Mouse (Mus musculus) cerebellum, postnatal 14 days (tissue): ENCODE measurements at regions not wholly inside any gene's neighbourhood (a gene's known extent, or its start where the extent isn't known, plus 50 kb on each side); places are given as distances from the start of the nearest gene placed in this dataset.
A peak's percentile ranks its signal among the peaks of the same experiment; 100 is the strongest.
"Not testable (repeated sequence)": the region's sequence is repeated elsewhere in the genome, so short reads cannot be mapped to it uniquely, and the experiment has no call there.

Experiments
- DNase-seq, 2 experiments: peaks; one replicate each; pipeline ENCODE4 v3.0.0; 2021; ENCODE audit warnings: mixed read lengths in 2 of 2

DNA sequence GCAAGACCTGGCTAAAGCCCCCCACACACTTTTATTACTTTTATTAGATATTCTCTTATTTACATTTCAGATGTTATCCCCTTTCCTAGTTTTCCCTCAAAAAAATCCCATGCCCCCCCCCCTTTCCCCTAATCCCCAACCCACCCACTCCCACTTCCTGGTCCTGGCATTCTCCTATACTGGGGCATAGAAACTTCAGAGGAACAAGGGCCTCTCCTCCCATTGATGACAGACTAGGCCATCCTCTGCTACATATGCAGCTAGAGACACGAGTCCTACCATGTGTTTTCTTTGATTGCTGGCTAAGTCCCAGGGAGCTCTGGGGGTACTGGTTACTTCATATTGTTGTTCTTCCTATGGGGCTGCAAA lies 116.8 kb downstream of the Rfpl4b start:
- DNase-seq = not testable (repeated sequence)

DNA sequence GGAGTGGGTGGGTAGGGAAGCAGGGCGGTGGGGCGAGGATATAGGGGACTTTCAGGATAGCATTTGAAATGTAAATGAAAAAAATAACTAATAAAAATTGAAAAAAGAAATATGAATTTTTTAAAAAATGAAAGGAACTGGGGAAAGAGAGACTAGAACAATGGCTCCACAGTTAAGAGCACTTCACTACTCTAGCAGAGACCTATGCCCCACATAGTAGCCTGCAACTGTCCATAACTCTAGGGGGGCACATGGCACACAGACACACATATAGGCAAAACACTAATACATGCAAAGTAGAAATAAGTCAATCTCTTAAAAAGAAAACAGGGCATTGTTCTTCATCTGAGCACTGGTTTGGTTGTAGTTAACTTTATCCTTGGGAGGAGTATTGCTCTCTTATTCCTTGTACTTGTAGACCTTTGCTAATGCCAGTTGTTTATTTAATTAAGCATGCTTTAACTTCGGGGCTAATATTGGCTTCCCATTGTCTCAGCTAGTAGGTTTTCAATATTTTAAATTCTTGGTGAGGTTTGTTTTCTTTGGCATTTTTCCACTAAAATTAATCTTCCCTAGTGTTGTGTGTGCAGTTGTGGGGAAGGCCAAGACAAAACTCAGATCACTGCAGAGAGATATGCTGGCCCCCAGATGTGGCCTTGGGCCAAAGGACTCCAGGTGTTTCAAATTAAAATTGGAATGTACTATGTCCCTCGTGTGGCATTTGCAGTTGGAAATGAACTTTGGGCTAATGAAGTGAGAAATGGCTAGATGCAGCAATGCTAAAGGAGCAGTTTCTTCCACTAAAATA lies 117.4 kb downstream of the Rfpl4b start:
- DNase-seq = no peak

DNA sequence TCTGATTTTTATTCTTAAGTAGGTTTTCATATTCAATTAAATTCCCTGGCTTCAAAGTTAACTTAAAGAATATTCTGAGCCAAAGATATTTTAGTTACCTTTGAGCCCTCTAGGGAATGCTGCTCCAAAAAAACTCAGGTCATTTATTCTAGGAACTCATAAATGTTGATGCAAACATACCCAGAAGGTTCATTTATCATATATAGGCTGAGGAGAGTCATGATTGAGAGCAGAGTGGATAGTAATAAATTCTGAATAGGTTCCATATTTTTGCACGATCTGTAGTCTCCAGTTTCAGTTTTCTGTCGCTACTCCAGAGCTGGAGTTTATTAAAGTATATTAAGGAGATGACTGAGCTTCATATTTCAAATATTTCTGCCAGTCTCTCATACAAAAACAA lies 144.1 kb downstream of the Rfpl4b start:
- no peak for DNase-seq

DNA sequence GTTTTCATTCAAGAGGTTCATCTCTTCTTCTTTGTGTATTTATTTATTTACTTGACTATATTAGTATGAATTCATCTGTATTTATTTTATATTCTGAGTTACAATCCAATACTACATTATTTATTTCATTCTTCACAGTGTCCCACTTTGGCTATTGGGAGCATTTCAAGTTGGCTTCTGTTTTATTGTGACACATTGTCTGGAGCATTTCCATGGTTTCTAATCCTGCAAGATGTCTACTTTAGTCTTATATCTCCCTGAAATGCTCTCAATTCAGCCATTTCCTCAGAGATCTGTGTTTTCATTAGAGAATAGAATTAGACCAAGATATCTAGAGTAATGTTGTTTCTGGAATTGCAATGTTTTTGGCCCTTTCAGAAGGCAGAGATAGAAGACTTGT lies 153.0 kb downstream of the Rfpl4b start:
- peak; percentile 46 to 83 for DNase-seq

DNA sequence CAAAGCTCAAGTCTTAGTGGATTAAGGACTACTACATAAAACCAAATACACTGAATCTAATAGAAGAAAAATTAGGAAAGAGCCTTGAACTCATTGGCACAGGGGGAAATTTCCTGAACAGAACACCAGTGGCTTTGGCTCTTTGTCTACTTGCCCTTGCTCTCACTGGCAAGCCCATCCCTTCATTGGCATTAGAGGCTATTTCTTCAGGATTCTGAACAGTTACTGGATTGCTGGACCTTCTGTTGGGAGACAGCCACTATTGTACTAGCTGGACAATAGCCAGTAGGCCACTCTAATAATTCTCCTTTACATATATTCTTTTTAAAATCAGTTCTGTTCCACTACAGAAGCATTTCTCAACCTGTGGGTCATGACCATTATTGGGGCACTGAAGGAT lies 153.7 kb downstream of the Rfpl4b start:
- peak; percentile 38 to 74 for DNase-seq

DNA sequence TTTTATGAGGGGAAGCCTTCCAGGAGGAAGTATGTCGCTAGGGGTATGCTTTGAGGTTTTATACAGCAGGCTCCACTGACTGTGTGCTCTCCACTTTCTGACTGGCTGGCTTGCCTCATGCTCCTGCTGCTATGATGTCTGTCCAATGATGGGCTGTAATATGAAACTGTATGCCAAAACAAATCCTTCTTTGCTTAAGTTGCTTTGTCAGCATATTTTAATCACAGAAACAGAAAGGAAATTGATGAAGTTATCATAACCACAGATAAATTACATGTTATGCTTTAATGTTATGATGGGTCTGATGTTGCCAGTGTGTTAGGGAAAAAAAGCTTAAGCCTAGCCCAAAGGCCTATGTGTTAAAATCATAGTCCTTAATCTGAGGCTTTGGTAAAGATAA lies 185.9 kb downstream of the Rfpl4b start:
- no peak for DNase-seq

DNA sequence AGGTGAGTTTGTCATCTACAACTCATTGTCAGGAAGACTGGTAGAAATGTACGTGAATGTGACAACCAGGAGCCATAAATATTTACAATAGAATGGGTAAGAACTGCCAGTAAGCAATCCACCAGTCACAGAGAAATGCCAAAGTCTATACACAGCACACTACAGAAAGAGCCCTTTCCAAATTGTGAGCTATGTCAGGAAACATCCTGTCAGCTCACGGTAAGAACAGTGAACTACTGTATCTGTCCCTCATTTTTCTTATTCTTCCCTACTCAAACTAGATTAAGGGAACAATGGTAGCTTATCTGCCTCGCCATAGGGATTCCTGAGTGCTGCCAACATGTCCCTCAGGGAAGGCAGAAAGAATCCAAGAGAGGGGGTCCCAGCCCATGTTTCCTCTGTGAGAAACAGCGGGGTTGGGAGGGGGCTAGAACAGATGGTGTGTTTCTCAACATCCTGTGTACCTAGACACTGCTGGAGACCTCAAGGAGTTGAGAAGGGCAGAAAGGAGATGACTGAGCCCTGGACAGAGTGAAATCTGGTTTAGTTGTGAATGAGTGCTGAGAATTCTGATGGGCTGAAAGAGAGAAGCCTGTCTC lies 191.6 kb downstream of the Rfpl4b start:
- no peak for DNase-seq

DNA sequence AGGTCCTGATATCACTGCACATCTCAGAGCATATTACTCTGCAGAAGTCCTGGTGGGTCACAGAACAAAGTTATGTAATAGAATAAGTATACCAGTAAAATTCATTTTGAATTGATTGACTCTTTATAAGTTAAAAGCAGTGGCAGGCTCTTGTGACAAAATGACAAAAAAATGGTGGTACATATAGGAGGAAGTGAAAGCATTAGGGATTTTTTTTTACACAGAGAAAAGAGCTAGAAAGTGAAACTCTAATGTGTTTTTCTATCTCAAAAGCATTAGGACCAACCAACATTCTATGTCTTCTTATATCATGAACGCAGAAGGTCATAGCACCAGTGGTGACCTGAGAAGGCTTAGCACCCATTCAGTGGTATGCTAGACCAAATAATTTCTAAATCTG lies 198.2 kb downstream of the Rfpl4b start:
- DNase-seq = no peak

DNA sequence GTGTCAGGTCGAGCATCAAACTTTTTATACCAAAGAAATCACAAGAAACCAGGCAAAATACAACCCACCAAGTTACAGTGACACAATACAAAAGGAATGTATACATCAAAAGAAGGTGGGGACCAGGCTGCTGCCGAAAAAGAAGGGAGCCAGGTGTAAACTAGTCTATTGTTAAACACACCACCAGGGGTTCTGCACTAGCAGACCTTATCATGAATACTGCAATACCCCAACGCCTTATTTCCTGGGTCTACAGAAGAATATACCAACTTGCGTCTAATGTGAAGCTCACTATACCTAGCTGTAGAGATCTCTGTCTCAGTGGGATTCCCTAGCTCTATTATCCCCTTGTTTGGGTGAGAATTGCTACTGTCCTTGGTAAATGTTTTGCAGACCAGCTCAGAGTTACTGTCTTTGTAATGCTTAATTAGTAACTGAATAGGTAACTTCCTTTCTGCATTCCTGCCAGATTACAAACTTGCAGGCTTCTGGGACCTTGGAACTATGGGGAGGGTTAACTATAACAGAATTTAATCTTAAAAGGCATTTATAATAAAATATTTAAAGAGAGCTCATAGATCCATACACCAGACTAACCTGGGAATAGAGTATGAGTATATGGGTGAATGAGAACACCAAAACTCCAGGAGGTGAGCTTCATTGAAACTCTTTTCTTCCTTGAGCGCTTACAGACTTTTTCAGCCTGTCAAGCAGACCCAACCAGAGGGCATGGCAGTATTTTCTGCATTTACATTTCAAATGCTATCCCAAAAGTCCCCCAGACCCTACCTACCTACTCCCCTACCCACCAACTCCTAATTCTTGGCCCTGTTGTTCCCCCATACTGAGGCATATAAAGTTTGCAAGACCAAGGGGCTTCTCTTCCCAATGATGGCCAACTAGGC lies 211.7 kb downstream of the Rfpl4b start:
- no peak for DNase-seq

DNA sequence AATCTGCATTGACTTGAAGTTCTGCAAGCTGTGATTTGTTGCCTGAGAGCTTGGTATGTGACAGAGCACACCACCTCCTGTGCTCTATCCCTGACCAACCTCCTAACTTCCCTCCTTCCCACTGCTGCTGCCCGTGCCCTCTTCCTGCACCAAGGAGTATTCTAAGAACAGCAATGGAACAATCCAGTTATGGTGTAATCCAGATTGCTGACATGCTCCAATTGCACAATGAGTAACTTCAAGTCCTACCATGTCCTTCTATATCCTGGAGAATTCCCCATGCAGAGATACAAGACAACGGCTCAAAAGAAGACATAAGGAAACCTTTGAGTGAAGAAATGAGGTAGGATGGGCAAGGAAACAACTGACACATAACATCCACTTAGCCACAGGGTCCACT lies 235.5 kb downstream of the Rfpl4b start:
- DNase-seq = no peak

DNA sequence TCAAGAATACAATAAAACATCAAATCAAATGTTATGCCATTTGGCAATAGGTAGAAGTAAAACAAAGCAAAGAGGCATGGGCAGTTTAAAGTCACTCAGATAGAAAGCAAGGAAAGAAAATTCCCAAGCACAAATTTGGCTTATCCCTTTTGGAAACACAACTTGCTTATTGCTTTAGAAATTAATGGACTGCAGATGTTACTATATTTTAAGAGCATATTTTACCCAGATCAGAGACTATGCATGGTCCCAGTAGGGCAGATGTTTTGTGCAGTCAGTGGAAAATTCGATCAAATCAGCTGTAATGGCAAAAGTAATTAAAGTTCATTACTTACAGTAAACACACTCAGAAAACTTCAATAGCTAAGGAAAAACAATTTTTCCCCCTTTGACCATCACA lies 245.9 kb downstream of the Rfpl4b start:
- DNase-seq = no peak

DNA sequence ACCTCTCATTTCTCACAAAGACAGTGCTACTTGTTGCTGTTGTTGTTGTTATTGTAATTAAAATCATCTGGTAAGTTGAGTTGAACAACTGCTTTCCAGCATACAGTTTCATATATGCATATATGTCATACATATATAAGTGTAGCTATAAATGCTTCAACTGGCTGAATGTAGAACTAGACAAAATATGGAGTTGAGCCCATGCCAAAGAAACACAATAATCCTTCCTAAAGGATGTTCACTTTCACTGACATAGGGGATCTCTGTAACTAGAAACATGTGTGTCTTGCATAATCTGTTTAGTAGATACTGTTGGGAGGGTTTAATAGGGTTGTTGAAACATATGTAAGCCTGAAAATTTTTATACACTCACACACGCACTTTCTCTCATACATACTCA lies 247.9 kb downstream of the Rfpl4b start:
- no peak for DNase-seq

DNA sequence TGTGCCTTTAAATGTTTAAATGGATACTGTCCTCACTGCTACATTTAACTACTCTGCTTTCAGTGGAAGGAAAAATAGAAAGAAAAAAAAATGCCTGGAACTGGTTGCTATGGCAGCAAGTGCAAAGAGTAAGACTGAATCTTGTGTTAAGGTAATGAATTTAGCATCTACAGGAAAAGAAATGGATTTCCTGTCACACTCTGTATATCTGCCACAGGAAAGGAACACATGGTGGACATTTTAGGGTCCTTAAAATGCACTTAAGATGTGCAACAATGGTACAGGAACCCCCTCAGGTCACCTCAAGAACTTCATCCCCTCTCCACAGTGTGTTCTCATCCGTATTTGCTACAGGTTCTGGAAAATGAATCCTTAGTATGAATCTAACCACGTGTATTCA lies 248.4 kb downstream of the Rfpl4b start:
- no peak for DNase-seq

DNA sequence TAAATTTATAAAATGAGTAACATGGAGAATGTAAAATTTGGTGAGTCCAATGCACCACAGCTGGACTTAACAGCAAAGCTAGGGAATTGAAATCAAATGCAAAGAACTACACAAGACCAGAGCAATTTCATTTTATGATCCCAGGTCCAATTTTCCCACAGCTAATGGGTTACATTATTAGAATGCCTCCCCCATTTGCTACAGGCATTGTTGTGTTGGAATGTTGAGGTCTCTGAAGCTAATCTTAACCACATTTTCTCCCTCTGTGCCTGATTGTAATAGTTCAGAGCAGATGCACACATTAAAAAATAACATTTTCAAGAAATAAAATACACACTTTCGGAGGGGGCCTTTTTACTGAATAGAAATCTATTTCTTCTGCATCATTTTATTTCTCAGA lies 254.3 kb downstream of the Rfpl4b start:
- DNase-seq = no peak

DNA sequence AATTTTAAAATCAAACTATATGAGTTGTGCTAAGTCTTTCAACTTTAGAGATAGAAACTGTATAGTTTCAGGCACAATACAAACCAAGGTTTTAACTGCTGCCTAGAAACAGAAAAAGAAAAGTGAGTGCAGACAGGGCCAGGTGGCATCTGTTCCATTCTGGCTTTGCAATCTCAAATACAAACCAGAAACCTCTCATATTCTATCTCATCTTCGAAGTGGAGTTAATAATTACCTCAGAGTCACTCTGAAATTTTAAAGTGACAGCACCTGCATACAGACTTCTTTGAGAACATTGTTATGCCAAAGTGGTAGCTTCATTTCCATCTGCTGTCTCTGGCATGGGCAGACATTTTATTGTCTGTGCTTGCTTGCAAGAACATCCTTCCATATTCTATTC lies 255.2 kb downstream of the Rfpl4b start:
- DNase-seq = peak in 1 of 2 experiments; percentile 4

DNA sequence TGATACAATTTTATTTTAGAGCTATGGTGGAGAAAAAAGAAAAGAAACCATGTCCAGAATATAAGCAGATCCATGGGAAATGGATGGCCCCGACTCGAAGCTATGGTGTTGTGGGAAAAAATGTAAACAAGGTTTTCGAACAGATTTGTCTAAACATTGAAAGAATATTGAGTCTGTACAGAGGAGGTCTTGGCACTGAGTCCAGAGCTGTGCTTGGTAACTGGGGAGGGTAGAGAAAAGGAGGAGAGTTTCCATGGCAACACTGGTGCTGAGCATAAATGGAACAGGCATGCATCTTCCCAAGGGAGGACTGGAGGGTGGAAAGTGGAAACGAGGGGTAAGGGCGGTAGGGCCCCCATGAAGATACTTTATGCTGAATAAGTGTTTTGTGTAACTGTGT lies 266.5 kb downstream of the Rfpl4b start:
- DNase-seq = peak; percentile 49 to 67

DNA sequence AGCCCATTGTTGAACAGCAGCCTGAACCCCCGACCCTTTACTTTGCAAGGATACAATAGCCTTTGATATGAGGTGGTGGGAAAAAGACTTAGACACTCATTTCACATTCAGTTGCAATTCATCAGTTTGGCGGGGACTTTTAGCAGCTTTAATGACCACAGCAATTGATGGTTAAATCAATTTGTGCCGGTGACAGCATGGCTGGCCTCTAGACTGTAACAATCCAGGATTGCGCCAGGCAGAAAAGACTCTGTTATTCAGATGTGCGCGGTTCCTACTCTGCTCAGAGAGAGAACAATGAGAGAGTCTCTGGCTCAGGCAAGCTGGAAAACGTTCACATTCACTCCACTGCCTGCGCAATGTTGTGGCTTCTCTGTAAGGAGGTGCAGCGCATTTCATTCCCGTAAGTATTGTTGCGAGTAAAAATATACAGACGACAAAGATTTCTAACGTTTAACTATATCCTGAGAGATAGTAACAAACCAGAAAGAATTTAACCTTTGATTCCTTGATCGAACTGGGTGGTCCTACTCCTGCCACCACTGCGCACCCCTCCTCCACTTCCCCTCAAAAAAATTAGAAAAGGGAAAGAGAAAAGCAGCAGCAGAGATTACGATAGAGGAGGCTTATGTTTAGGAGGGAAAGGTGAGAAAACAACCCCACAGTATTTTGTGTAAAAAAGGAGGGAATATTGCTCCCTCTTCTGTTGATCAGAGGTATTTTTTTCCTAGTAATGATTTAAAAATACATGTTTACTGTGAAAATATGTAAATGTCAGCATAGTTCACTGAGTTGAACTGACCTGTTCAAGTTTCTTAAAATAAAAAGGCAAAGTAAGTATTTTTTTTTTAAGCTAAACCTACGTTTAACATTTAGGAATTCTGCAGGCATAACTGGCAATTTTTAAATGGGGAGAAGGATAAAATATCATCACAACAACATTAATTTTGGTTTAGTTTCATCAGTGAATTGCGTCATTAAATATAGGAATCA lies 267.6 kb downstream of the Rfpl4b start:
- DNase-seq = peak; percentile 46 to 61

DNA sequence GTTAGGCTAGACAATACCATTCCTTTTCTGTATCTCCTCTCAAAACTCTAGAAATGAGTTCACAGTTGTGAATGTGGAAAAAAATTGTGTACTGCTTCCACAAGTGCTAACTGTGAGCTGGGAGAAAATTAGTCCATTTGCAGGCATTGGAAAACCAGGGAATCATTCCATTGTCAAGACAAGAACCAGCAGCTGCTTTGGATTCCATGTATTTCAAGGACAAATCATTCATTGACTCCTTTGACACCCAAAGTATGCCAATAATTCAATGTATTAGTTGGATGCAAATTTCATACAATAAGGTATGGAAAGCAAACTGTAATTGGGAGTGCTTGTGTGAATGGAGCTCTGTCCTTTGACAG lies 268.3 kb downstream of the Rfpl4b start:
- DNase-seq = no peak

DNA sequence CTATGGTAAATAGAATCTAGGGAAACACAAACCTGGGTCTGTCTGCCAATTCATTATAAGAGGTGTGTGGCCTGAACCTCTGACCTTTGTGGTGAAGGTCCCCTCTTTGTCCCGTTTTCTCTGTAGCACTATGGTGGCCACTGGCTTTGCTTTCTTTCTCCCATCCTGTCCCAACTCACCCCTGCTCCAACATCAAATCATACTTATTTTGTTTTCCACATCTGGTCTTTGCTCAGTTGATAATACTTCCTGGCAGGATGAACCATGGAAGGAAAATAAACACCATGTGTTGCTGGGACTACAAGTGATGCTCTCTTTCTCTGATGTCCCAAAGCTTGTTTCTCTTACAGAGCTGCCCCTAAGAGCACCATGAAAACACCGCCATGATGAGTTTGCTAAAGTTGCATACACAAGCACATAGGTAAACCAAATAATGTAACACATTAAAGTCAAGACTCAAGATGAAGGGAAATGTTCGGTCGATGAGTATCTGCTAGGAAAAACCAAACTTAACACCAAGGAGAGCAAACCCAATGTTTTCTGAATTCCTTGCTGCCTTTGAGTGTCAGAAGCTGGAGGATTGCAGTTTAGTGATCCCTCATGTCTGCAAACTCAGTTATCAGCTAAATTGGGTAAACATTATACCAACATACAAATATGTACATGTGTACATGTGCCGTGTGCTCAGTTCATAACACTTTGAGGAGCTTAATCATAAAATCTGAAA lies 269.1 kb downstream of the Rfpl4b start:
- DNase-seq = no peak

DNA sequence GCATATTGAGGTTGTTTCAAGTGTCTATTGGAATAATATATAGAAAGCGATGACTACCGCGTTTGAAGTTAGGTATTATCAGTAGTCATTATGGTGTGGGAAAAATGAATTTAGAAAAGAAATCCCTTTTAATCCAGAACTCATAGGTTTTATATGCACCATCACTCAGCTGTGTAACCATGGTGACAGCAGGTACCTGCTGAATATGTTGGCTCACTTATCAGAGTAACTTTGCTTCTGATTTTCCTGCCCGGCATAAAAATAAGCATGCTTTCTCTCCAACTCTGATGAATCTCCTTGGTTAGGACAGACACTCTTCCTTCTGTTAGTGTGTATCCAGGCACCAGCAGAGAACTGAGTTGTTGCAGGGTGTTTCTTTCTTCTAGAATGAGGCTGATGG lies 281.5 kb downstream of the Rfpl4b start:
- DNase-seq = no peak

DNA sequence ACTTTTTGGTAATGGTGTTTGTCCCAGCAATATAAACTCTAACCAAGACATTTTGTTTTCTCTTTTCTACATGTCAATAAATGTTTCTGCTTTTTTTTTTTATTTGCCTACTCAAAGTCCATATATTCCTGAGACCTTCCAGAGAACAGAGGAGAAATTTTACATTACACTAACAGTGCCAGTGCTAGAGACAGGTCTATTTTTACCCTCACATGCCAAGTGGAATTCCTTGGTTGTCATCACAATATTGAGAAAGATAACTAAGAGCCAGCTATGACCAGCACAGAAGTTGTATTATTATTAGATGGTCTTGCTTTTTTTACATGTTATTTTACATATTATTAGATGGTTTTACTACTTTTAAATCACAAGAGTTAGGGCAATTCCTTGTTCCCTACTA lies 282.8 kb downstream of the Rfpl4b start:
- DNase-seq = no peak

DNA sequence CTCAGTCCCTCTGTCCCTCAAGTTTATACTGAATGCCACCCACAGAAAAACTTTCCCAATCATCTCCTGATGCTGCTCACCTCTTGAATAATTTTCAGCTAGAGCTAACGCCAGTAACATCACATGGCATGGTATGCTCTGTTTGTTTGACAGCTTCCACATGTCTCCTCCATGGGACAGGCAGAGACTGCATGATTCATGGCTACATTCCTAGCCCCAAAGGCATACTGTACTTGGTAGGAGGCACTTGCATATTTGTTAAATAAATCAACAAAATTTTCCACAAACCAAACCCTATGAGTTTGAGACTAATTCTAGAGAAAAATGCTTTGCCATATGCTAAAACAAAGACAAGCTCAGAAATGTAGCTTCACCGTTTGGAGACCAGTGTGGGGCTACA lies 304.9 kb downstream of the Rfpl4b start:
- no peak for DNase-seq
